Mouse (Mus musculus): ENCODE results near the gene Dgke. TPM values are rescaled to one million over a fixed set of nuclear protein-coding genes. Genes with fewer than 3 reads are reported as not detected.
"Not testable (repeated sequence)": the region's sequence is repeated elsewhere in the genome, so short reads cannot be mapped to it uniquely, and the experiment has no call there.

Dgke gene
- total RNA-seq, 2 experiments from 2014 or later, result 36.7 to 39.5 TPM

DNA sequence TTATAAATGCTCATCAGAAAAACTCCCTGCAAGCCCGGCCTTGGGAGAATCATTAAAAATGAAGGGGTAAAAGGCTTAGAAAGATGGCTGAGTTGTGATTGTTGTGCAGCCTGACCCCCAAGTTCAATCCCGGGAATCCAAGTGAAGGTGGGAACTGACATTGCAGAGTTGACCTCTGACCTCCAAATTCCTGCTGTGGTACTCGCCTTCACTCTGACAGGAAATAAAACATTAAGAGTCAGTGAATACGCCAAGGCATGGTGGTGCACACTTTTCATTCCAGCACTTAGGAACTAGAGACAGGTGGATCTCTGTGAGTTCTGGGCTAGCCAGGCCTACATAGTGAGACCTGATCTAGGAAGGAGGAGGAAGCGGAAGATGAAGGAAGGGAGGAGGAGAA lies 61.2 kb downstream of the Dgke start:
- no peak for DNase-seq (ENCODE audit: low spot score in 2 of 2)

DNA sequence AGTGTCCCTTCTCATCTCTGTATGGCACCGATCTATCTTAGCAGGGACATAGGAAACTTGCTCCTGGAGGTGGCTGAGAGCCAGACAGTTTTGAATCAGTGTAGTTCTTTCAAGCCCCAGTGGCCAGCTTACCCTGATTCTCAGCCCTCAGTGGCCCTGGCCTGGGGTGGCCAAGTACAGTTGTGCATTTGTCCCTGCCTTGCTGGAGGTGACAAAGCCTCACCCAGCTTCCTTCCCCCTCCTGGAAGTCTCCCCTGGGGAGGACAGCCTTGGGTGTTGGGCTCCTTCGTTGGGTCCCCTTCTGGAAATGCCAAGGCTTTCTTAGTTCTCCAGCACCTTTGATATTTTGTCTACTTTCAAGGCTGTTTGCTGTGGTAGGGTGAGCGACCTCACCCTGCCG lies 62.9 kb downstream of the Dgke start:
- DNase-seq (ENCODE audit: low spot score in 2 of 2), result no peak

DNA sequence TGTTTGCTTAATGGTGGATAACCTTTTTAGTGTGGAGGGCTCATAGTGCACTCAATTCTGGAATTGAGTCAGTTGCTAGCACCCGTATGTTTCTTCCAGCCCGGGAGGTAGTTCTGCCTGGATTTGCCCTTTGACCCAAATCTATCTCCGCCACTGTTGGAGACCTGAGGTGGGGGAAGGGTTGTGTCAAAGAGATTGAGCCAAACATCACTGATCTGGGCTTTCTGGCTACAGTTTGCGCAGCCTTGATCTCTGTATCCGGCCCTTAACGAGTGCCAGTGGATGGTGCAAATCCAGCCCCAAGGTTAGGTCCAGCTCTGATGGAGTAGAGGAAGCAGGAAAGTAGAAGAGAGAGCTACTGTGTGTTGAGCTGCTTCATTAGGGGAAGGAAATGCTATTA lies 63.6 kb downstream of the Dgke start:
- DNase-seq (ENCODE audit: low spot score in 2 of 2), result no peak

DNA sequence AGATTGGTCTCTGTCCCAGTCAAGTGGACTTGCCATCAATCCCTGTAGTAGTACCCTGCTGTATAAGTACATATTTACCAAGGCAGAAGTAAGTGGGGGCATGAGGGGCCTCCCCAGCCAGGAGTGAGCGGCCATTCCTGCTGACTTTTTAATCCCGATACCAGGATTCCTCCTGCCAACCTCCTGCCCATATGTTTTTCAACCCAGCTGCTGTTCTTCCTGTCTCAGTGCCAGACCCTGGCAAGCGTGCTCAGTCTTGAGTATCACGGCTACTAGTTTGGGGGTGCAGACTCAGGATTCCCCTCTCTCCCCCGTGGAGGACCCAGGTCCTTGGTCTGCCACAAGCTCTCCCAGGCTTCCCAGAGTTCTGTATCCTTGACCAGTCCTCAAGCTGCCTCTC lies 64.0 kb downstream of the Dgke start:
- no peak for DNase-seq (ENCODE audit: low spot score in 2 of 2)

DNA sequence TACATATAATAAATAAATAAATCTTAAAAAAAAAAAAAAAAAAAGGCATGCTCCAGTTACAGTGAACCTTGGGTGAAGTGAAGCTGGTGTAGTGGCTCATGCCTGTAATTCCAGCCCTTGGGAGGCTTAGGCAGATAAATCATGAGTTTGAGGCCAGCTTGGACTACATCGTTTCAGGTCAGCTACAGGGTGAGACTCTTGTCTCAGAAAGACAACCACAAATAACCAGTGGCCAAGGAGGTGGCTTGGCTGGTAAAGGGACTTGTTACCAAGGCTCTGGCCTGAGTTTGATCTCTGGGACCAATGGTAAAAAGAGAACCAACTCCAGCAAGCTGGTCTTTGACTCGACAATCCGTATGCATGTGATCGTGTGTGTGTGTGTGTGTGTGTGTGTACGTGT lies 64.6 kb downstream of the Dgke start:
- DNase-seq (ENCODE audit: low spot score in 2 of 2), result no peak

DNA sequence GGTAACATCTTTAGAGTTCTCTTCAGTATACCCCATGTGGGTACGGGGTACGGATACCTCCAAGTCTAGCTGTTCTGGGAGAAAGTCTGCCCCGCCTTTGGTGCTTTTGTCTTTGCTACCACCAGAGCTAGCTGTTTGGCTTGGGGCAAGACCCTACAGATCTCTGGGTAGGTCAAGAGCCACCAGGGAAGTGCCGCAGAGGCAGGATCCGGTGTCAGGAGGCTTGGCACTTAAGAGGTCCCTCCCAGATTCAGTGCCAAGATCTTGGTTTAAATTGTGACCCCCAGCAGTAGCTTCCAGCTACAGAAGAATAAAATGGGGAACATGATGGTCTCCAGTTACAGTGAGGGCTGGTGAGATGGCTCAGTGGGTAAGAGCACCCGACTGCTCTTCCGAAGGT lies 65.1 kb downstream of the Dgke start:
- DNase-seq (ENCODE audit: low spot score in 2 of 2), result no peak

DNA sequence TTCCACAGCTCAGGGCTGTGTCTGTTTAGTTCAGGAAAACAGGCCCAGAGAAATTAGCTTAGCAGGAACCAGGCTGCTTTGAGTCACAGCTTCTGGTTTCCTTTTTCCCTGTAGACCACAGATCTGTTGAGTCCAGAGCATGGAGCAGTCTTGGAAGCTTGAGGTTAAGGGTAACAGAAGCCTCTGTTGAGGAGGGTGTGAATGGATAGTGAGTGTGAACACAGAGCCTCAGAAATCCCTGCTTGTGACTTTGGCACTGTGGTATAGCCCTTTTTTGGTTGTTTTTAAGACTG lies 66.2 kb downstream of the Dgke start:
- DNase-seq (ENCODE audit: low spot score in 2 of 2), result no peak

DNA sequence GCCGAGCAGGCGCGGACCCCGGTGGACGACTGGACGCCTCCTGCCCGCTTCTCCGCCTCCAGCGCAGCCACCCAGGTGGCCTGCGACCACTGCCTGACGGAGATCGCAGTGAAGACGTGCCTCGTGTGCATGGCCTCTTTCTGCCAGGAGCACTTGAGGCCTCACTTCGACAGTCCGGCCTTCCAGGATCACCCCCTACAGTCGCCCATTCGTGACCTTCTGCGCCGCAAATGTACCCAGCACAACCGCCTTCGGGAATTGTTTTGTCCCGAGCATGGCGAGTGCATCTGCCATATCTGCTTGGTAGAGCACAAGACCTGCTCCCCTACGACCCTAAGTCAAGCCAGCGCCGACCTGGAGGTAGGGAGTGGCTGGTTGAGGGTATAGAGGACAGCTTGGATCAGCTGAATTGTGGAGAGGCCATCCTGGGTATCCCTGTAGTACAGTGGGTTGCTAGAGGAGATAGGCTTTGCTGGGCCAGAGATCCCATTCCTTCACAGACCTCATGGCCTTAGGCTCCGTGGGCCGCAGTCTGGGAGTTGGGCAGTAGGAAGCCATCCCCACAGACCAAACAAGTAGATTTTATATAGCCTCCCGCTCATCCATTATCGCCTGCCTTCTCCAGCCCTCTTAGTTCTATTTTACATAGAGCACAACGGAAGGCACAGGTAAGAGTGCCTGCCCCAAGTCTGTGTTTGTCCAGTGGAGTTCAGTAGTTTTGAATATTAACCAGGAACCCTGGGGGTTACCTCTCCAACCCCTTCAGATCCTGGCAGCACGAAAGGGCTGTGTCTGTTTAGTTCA lies 66.7 kb downstream of the Dgke start:
- no peak for DNase-seq (ENCODE audit: low spot score in 2 of 2)

DNA sequence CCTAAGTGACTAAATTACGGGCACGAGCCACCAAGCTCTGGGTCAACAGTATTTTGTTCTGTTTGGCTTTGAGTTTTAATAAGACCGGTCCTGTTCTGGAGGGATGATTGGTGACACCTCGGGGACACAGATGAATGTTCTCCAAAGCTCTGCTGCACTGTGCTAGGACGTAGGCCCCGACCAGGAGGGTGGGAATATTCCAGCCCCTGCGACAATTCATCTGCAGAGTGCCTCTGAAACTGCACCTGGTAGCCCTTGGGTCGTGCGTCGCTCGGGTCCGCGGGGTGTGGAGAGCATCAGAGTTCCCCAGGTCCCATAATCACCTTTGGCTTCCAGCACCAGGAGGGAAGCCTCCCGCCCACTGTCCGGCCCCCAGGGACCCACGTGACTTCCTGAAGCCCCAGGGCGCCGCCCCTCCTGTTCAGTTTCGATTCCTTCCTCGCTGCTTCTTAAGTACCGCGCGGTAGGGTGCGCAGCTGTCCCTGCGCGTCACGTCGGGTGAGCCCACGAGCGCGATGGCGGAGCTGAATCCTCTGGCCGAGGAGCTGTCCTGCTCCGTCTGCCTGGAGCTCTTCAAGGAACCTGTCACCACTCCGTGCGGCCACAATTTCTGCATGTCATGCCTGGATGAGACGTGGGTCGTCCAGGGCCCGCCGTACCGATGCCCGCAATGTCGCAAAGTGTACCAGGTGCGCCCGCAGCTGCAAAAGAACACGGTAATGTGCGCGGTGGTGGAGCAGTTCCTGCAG lies 67.5 kb downstream of the Dgke start, which contains the start of gene Trim25:
Gene Trim25, plus strand, starts transcription at position 403 of the 749 bp plus-strand sequence.
- peak; percentile 21 to 50 for DNase-seq (ENCODE audit: low spot score in 2 of 2)

DNA sequence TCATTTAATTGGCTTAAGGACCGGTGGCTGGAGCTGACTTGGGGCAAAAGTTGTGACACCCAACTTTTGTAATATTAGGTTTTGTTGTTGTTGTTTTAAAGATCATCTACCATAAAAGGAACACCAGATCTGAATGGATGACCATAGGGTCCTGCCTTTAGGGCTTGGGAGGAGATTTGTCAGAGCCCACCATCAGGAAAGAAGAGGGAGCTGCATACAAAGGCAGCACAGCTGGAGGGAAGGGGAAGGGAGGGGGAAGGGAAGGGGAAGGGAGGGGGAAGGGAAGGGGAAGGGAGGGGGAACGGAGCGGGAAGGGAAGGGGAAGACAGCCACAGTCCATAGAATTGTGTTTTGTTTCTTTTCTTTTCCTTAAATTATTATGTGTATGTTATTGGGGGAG lies 68.2 kb downstream of the Dgke start:
- no peak for DNase-seq (ENCODE audit: low spot score in 2 of 2)

DNA sequence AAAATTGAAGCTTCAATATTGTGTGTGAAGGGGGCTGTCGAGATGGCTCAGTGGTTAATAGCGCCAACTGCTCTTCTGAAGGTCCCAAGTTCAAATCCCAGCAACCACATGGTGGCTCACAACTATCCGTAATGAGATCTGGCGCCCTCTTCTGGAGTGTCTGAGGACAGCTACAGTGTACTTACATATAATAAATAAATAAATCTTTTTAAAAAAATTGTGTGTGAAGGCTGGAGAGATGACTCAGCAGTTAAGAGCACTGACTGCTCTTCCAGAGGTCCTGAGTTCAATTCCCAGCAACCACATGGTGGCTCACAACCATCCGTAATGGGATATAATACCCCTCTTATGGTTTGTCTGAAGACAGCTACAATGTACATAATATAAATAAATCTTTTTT lies 69.3 kb downstream of the Dgke start:
- not testable (repeated sequence) for DNase-seq (ENCODE audit: low spot score in 2 of 2)

DNA sequence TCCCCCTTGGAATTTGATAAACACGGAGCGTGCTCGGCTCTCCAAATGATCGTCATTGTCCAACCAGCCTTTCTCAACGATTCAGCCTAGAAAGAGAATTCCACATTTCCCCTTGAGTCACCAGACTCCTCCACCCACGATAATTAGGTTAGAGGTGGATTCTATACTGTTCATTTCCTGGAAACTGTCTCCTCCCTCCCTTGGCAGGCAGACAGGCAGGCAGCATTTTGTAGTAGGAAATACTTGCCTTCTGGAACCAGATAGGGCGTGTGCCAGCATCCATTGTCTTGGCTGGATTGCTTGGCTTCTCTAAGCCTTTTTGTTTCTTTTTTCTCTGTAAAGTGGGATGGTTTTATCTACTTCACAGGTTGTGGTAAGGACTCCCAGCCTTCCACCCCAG lies 70.2 kb downstream of the Dgke start:
- DNase-seq (ENCODE audit: low spot score in 2 of 2), result no peak

DNA sequence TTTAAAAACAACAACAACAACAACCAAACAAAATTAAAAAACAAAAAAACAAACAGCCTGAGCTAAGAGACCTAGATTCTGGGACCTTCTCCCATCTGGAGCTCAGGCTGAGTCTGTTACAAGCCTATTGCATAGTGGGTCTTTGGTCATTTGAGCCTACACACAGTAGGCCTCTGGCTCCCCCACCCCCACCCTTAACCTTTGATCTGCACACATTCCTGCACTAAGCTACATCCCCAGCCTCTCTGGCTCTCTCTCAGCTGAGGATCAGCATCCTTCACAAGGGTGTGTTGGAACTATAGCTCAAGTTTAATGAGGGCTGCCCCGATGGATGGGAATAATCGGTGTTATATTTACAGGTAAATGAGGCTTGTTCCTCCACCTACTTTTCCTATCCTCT lies 71.0 kb downstream of the Dgke start:
- no peak for DNase-seq (ENCODE audit: low spot score in 2 of 2)

DNA sequence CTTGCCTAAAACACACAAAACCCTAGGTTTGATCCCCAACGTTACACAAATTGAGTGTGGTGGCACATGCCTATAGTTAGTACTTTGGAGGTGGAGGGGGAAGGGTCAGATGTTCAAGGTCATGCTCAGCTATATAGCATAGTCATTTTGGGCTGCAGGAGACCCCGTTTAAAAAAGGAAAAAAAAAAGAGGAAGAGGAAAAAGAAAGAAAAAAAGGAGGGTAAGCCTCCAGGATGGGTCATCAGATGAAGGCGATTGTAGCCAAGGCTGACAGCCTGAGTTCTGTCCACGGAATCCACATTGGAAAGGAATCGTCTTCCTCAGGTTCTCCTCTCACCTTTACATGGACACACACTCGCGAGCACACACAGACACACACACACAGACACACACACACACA lies 72.2 kb downstream of the Dgke start:
- DNase-seq (ENCODE audit: low spot score in 2 of 2), result no peak

DNA sequence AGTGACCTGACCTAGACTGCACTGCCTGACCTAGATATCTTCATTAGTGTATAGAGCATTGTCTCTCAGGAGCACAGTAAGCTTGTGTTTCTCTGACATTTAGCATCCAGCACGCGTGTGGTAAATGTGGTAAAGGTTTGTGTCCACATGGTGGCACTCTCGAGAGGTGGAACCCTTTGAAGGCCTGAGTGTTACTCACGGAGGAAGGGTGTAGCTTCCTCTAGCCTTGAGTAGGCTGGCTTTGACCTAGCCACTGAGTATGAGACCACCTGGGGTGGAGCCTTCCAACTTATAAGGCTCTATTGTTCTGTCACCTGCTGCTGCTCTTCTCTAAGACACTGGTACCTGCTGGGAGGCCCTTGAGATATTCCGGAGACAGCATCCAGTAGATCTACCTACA lies 73.0 kb downstream of the Dgke start:
- peak in 1 of 2 experiments; percentile 32 for DNase-seq (ENCODE audit: low spot score in 2 of 2)

DNA sequence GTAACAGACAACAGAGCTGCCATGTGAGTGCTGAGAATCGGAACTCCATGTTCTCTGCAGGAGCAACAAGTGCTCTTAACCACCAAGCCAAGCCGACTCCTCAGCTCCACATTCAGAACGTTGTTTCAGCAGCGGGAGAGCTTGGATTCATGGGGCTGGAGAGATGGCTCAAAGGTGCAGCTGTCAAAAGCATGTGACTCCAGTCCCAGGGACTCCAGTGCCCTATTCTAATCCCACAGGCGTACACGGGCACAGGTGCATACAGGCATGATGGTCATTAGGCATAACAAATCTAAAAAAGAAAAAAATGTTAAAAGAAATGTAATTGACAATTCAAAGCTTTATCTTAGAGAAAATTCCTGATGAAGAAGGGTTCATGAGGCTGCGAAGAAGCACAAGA lies 73.5 kb downstream of the Dgke start:
- DNase-seq (ENCODE audit: low spot score in 2 of 2), result no peak

DNA sequence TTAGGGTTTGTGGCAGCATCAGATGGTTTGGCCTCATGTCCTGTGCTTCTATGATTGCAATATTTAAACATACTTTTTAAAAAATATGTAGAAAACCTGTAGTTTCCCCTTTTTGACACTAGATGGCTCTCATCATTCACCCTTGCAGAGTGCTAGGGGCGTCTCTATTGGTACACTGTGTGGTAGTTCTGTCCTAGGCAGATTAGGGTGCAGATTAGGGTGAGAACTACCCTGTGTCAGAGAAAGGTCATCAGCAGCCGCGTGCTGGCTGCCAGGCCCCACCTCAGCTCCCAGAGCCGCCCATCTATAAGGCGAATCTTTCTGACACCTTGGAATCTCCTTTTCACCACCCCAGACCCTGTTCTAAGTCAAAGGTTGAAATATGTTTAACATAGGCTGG lies 77.1 kb downstream of the Dgke start:
- no peak for DNase-seq (ENCODE audit: low spot score in 2 of 2)

DNA sequence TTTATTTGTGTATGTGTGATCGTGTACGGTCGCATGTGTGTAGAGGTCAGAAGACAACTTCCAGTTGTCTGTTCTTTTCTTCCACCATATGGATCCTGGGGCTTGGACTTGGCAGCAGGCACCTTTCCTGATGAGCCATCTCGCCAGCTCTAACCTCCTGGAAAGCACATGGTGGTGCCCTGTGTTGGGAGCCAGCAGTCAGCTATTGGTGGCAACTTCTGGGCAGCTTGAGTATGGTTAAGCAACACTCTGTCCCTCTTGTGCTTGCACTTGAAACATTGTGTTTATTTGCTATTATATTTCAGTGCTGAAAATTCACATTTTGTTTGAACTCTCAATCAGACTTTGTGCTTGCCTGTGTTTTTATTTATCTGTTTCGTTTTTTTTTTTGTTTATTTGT lies 77.7 kb downstream of the Dgke start:
- no peak for DNase-seq (ENCODE audit: low spot score in 2 of 2)

DNA sequence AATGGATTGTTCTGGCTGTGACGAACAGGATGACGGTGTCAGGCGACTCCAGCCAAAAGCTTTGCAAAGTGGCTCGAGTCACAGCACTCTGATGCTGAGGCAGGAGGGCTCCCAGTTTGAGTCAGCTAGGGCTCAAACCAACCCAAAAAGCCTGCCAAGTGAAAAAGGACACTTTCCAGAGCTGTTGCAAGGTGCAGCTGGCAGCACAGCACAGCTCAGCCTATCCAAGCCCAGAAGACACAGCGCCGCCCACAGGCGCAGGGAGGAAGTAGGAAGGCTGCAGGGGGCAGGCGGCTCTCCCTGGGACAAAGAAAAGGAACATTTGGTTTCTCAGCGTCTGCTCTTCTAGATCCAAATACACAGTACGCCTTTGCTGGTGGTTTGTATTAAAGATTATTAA lies 80.0 kb downstream of the Dgke start:
- no peak for DNase-seq (ENCODE audit: low spot score in 2 of 2)
